Mouse (Mus musculus) liver, adult 2 months (tissue): ENCODE measurements at regions not wholly inside any gene's neighbourhood (a gene's known extent, or its start where the extent isn't known, plus 50 kb on each side); places are given as distances from the start of the nearest gene placed in this dataset.
"Not testable (repeated sequence)": the region's sequence is repeated elsewhere in the genome, so short reads cannot be mapped to it uniquely, and the experiment has no call there.

Experiments used
- DNase-seq: peaks from one replicate; pipeline ENCODE4 v3.0.0-alpha.2; 2011; ENCODE audit warnings: low read depth, low spot score; ENCODE audit errors: extremely low read depth
- H3K27ac ChIP-seq: fragments of 200-500 bp; replicated peaks from 2 replicates; pipeline ENCODE4 v1.5.1; 2012; ENCODE audit warnings: low read depth, mild to moderate bottlenecking, control low read depth, inconsistent platforms, low read length; ENCODE audit not compliant: insufficient read depth
- H3K27me3 ChIP-seq: fragments of 200-500 bp; 2 replicates; pipeline ENCODE4 v1.6.1; 2012; ENCODE audit warnings: mild to moderate bottlenecking, moderate library complexity, low read length, inconsistent platforms; ENCODE audit not compliant: control insufficient read depth, insufficient read depth
- H3K36me3 ChIP-seq: fragments of 200-500 bp; 2 replicates; pipeline ENCODE4 v1.6.1; 2012; ENCODE audit warnings: low read length, inconsistent platforms; ENCODE audit not compliant: control insufficient read depth, insufficient read depth
- H3K4me1 ChIP-seq: fragments of 200-500 bp; 2 replicates; pipeline ENCODE4 v1.6.1; 2011; ENCODE audit warnings: low read length; ENCODE audit not compliant: control insufficient read depth, insufficient read depth
- H3K4me3 ChIP-seq: fragments of 200-500 bp; 2 replicates; pipeline ENCODE4 v1.5.1; 2011; ENCODE audit warnings: low read depth, mild to moderate bottlenecking, control low read depth, low read length, moderate library complexity; ENCODE audit not compliant: insufficient read depth
- H3K79me2 ChIP-seq: fragments of 200-500 bp; 2 replicates; pipeline ENCODE4 v1.6.1; 2012; ENCODE audit warnings: inconsistent platforms, mild to moderate bottlenecking, low read length, moderate library complexity; ENCODE audit not compliant: control insufficient read depth, insufficient read depth
- H3K9ac ChIP-seq: fragments of 200-500 bp; 2 replicates; pipeline ENCODE4 v1.6.1; 2012; ENCODE audit warnings: low read depth, mild to moderate bottlenecking, control low read depth, inconsistent platforms, low read length
- CTCF ChIP-seq: fragments of 200-500 bp; IDR thresholded peaks from 2 replicates; pipeline ENCODE4 v1.5.1; 2011; ENCODE audit warnings: low read depth, low read length, control low read depth
- POLR2A ChIP-seq: fragments of 200-500 bp; IDR thresholded peaks from 2 replicates; pipeline ENCODE4 v1.6.1; 2011; ENCODE audit warnings: low read length, control low read depth; ENCODE audit not compliant: insufficient read depth; ENCODE audit errors: extremely low read depth
- WGBS: fragments of 180-500 bp; shearing (Covaris S2); methylation state at CpG from one replicate; pipeline ENCODE4 v1.1.7; 2018; 5-methylcytosine and 5-hydroxymethylcytosine counted together

GRCm38 (mm10) chr3:114744206-114744605, 159.7 kb upstream of the Olfm3 start:
- Histone ChIP-seq H3K36me3 (no peaks in the 10 kb centered on the region), H3K9ac (no peak overlapping the region), H3K79me2 (no peaks in the 10 kb centered on the region), H3K4me1 (no peaks in the 10 kb centered on the region), H3K27me3 (no peaks in the 10 kb centered on the region), H3K27ac (no peak overlapping the region), H3K4me3 (no peak overlapping the region)
- TF ChIP-seq POLR2A: no peak
- TF ChIP-seq CTCF: no peak
- 73% methylated on average over 1 of the region's 1 CpGs for WGBS
- DNase-seq: no peak

GRCm38 (mm10) chr3:114745131-114745530, 158.7 kb upstream of the Olfm3 start:
- TF ChIP-seq POLR2A (no peak), CTCF (no peak)
- no peaks in the 10 kb centered on the region for H3K79me2 ChIP-seq
- no peak overlapping the region for H3K27ac ChIP-seq
- no peak for DNase-seq
- no peaks in the 10 kb centered on the region for H3K4me1 ChIP-seq
- no peaks in the 10 kb centered on the region for H3K36me3 ChIP-seq
- H3K9ac ChIP-seq: no peak overlapping the region
- no peak overlapping the region for H3K4me3 ChIP-seq
- no peaks in the 10 kb centered on the region for H3K27me3 ChIP-seq

- no peaks in the 10 kb centered on the region for H3K36me3 ChIP-seq
- WGBS: 75% methylated on average over 4 of the region's 4 CpGs
- no peak overlapping the region for H3K4me3 ChIP-seq
- no peak for TF ChIP-seq CTCF
- TF ChIP-seq POLR2A: no peak
- no peak overlapping the region for H3K27ac ChIP-seq
- H3K4me1 ChIP-seq: no peaks in the 10 kb centered on the region
- no peak for DNase-seq
- H3K79me2 ChIP-seq: no peaks in the 10 kb centered on the region
- H3K9ac ChIP-seq: no peak overlapping the region
- no peaks in the 10 kb centered on the region for H3K27me3 ChIP-seq
These were observed 146.6 kb upstream of the Olfm3 start for GRCm38 (mm10) chr3:114757313-114757712.

- DNase-seq: no peak
- no peak for TF ChIP-seq POLR2A
- no peak for TF ChIP-seq CTCF
- Histone ChIP-seq H3K36me3 (no peaks in the 10 kb centered on the region), H3K9ac (no peak overlapping the region), H3K4me1 (no peaks in the 10 kb centered on the region), H3K27me3 (no peaks in the 10 kb centered on the region), H3K79me2 (no peaks in the 10 kb centered on the region), H3K27ac (no peak overlapping the region), H3K4me3 (no peak overlapping the region)
- 85% methylated on average over 3 of the region's 3 CpGs for WGBS
These were observed 145.3 kb upstream of the Olfm3 start for GRCm38 (mm10) chr3:114758592-114758991.

GRCm38 (mm10) chr3:114759290-114760002, 144.4 kb upstream of the Olfm3 start:
- TF ChIP-seq CTCF (no peak), POLR2A (no peak)
- H3K9ac ChIP-seq: no peak overlapping the region
- no peaks in the 10 kb centered on the region for H3K36me3 ChIP-seq
- H3K27me3 ChIP-seq: no peaks in the 10 kb centered on the region
- no peaks in the 10 kb centered on the region for H3K4me1 ChIP-seq
- H3K4me3 ChIP-seq: no peak overlapping the region
- 48% methylated on average over 1 of the region's 1 CpGs for WGBS
- no peak overlapping the region for H3K27ac ChIP-seq
- H3K79me2 ChIP-seq: no peaks in the 10 kb centered on the region
- DNase-seq: no peak

- not testable (repeated sequence) for H3K4me1 ChIP-seq, H3K4me3 ChIP-seq, H3K79me2 ChIP-seq, H3K9ac ChIP-seq, H3K27me3 ChIP-seq, H3K36me3 ChIP-seq, H3K27ac ChIP-seq
- WGBS: 60% methylated on average over 8 of the region's 8 CpGs
- peak; percentile 56 for DNase-seq
These were observed 141.5 kb upstream of the Olfm3 start for GRCm38 (mm10) chr3:114762373-114762772.
